Mouse (Mus musculus) central nervous system, embryonic 14 days (tissue): Measurements from ENCODE around the gene Aanat. TPM values are rescaled to one million over a fixed set of nuclear protein-coding genes. Genes with fewer than 3 reads are reported as not detected.

ENCODE experiments used
- polyA plus RNA-seq: library from polyadenylated mRNA; depleted of rRNA; stranded (reverse); fragments of >200 nt; gene quantifications from 2 replicates; pipeline ENCODE4 v1.2.3, GENCODE M21; 2012; rRNA removed

The Aanat gene
- 0.64 and 1.6 TPM in 2 replicates for polyA plus RNA-seq

GRCm38 (mm10) chr11:116586310-116586709, at the start of gene Aanat:
Gene Aanat (plus strand): TSS chr11:116586432.

GRCm38 (mm10) chr11:116581376-116581814, 4.8 kb upstream of the Aanat start, which contains the start of gene Ube2o:
Gene Ube2o (minus strand): TSS chr11:116581447.

GRCm38 (mm10) chr11:116626299-116627071, 40.3 kb downstream of the Aanat start, which contains the start of gene Rhbdf2:
Gene Rhbdf2 (minus strand): TSS chr11:116627019.

Other genes with a start within 250 kb of the Aanat start
- 65.3 and 65.5 TPM in 2 replicates for gene Rnf157, start 173.4 kb upstream of the Aanat start, polyA plus RNA-seq
- 167 and 198 TPM in 2 replicates for gene Ubald2, start 152.3 kb upstream of the Aanat start, polyA plus RNA-seq
- gene Qrich2, start 120.2 kb upstream of the Aanat start, polyA plus RNA-seq: 0.09 and 0.10 TPM in 2 replicates
- gene Prpsap1, start 92.2 kb upstream of the Aanat start, polyA plus RNA-seq: 115 and 129 TPM in 2 replicates
- gene Sphk1, start 55.5 kb upstream of the Aanat start, polyA plus RNA-seq: 2.5 and 5.0 TPM in 2 replicates
- gene Ube2o, start 5.0 kb upstream of the Aanat start, polyA plus RNA-seq: 53.7 and 55.0 TPM in 2 replicates
- 2.7 and 4.4 TPM in 2 replicates for gene Rhbdf2, start 40.6 kb downstream of the Aanat start, polyA plus RNA-seq
- gene Prcd, start 67.1 kb downstream of the Aanat start, polyA plus RNA-seq: 1.3 TPM in 2 replicates
- gene Cygb, start 67.9 kb downstream of the Aanat start, polyA plus RNA-seq: 16.4 and 18.1 TPM in 2 replicates
- not detected in 2 replicates for gene St6galnac1, start 189.1 kb downstream of the Aanat start, polyA plus RNA-seq
- 17.7 and 26.6 TPM in 2 replicates for gene Mxra7, start 241.6 kb downstream of the Aanat start, polyA plus RNA-seq